Mouse (Mus musculus) testis, postnatal 14 days (tissue): ENCODE data around the gene Lifr.
A peak's percentile ranks its signal among the peaks of the same experiment; 100 is the strongest.

Experiments used
- DNase-seq: peaks from one replicate; pipeline ENCODE4 v3.0.0; 2021; ENCODE audit warnings: low spot score

The Lifr gene

DNA sequence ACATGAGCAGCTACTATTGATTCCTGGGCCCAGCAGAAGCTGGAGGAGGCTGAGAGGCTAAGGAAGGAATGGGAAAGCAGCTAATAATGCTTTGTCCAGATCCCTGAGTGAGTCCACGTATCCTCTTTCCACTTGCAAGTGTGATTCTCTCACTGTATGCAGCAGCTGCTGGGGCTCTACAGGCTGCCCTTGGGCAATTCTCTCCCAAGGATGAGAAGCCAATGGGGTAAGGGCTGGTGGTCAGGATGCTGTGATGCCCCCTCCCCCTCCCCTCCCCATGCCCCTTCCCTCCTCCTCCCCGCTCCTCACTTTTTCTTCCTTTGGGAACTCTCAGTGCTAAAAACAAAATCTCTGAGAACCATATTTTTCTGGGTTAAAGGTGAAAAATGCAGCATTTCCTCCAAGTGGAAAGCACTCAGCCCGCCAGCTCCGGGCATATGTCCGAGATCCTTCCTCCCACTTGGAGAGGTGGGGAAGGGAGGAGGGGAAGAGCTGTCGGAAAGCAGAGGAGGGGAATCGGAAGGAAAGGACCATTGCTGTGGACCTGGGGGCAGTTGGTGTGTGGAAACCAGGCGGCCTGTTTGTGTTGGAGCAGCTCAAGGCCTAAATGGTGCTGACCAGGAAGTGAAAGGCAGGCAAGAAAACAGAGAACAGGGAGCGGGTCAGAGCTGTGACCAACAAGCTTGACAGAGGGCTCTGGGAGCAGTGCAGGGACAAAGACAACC is 113.4 kb downstream of the Lifr start:
- DNase-seq = peak; percentile 54

DNA sequence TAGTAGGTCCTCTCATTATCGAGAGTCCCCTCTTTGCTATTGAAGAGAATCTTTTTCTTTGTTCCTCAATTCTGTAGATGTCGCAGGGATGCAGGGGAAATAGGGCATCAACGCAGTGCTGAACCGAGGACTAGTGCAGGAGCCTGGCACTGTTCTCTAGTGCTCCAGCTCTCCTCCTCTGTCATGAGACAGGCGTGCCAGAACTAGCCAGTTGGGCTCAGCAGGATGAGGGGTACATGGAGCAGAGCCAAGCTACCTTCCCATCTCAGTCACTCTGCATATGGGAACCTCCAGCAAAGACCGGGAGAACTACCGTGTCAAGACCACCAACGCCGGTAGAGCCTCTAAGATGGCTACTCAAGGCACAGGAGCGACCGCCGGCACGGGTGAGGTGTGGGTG is 114.5 kb downstream of the Lifr start:
- no peak for DNase-seq

DNA sequence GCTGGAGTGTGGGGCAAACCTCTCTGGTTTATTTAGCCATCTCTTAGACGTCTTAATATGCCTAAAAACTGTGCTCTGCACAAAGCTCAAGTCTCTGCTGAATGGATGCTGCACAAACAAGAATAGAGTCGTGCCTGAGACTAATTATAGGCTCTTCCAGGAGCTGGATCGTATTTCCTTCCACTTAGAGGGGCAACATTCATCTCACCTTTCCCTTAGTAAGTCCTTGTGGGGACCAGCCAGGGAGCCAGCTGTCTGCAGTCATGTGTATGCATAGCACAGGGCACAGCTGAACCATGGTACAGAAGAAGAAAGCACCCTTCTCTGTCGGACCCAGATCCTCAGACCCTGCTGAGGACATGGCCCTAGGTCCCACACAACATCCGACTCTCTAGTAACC is 115.7 kb downstream of the Lifr start:
- no peak for DNase-seq

DNA sequence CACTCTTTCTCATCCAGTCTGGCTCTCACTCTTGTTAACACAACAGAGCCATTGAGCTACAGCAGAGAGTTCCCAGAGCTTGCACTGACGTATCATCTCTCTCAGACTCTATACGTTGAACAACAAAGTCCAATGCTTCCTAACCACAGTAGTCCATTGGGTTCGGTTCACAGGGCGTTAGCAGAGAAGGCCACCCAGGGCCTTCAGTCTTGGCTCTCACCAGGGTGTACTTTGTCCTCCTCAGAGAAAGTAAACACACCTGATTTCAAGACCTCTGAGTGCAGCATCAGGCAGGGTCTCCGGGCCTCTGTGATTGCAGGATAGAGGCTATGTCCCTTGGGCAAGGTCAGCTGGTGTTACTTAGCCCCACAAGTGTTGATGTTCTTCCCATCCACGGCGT is 116.9 kb downstream of the Lifr start:
- no peak for DNase-seq

DNA sequence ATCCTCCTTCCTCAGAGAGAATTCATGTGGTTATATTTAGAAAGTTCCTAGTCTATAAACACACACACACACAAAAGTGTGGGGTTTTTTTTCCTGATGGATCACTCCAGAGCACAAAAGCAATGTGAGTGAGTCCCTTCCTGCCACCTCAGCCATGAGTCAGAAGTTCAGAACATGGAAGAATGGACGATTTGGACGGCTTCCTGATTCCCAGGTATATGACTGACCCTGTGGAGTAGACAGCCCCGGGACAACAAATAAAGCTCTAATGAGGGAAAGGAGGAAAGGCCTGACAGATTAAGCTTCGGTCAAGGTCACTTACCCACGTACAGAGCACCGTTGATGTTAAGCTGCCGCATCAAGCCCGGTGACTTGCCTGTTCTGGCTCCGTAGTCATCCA is 117.8 kb downstream of the Lifr start:
- DNase-seq = no peak

DNA sequence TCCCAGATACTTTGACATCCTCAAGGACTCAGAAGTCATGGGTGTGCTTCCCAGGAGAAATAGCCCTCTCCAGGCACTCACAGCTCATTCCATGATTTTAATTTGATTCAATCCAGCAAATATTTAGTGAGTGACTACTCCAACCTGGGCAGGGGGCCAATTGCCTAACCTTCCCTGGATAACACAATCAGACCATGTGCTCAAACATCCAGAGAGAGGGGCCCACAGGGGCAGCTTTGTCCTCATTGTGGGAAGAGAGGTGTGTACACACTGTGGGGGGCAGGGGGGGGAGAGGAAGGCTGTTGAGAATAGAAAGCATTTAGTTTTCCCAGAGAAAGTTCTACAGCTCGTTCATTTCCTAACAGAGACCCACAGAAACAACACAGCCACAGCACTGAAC is 123.3 kb downstream of the Lifr start:
- DNase-seq = no peak

DNA sequence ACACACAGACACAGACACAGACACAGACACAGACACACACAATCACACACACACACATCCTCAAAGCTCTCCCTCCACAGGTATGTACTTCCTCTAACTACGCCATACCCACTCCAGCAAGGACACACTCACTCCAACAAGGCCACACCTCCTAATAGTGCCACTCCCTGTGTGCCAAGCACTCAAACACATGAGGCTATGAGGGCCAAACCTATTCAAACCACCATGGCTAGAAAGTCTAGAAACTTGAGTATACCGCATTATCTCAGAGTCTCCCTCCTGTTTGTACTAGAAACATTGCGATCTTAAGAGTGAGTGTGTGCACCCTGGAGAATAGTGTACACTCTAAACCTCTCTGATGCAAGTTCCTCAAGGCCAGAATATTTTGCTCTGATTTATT is 125.4 kb downstream of the Lifr start:
- DNase-seq = no peak

DNA sequence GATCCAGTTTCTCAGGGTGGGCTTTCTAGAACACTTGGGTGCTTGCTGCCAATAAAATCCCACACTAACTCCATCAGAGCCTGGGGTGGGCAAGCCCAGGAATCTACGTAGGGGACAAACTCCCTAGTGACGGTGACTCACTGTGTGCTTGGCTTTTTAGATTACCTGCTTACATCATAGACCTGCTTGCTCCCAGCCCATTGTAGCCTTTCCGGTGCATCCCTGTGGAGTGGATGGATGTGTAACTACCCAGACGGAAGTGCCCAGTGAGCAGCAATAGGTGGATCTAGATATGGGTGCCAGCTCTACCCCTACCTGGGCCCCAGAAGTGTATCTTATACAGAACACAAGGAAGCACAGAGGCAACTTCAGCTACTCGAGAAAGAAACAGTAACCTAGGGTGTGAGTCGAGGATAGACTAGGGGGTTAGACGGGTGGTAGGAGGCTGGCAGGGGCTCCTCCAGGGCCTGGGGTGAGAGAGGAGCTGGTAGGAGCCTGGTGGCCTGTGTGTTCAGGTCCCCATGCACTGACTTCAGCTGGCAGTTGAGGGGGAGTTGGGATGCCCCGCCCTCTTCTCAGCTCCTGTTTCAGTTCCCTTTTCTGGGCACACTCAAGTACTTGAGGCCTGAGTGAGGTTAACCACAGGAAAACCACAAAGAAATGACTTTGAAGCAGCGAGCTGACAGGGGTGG is 126.3 kb downstream of the Lifr start:
- DNase-seq = no peak

DNA sequence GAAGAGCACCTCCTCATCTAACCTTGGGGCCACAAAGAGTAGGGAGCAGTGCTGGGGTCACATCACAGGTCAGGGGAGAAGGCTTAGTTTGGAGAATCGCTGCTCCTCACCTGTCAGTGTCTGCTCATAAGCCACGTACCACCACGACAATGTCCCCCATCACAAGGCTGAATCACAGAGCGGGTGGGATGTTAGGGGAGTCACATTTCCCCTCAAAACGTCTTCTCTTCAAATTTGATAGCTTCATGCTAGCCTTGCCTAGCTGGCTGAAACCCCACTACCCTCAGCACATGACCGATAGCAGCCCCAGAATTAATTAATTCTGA is 126.8 kb downstream of the Lifr start:
- DNase-seq = no peak

DNA sequence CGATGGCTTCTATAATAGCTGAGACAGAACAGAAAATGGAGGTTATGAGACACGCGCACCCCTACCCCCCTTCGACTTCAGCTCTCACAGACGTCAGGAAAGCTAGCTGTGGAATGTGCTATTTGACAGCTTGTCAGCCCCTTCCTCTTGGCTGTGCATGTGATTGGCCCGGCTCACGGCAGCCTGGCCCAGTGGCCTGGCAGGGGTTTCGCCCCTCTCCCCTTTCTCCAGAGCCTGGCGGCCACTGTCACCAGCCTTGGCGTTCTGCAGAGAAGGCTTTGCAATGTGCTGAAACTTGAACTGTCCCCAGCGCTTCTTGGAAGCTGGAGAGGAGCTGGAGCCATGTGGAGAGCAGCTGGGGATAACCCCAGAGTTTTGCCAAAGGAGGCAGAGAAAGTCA is 132.4 kb downstream of the Lifr start:
- DNase-seq = no peak

DNA sequence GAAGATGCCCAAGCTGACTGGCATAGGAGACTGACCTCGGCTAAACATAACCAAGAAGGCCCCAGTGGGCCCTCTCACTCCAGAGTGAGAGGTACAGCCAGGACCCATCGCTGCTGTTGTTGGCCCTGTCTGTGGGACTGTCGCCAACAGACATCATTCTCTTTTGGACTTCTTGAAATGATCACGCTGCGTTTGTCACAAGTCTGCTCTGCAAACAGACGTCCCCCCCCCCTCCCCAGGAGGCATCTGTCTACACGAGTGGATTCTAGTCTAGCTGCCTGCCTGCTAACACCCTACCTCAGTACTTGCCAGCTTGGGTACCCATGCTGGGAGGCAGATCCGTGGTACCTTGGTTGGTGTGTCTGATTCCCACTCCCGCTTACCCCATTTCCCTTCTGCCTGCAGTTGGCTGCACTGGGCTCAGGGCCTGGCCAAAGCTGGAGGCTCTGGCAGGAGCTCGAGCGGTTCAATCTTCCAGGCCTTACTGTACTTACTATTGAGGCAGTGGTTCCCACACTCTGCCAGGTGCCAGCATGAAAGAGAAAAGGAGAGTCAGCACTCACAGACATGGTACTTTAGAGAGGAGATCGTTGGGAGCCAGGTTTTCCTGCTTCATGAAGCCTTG is 133.8 kb downstream of the Lifr start:
- DNase-seq = no peak

DNA sequence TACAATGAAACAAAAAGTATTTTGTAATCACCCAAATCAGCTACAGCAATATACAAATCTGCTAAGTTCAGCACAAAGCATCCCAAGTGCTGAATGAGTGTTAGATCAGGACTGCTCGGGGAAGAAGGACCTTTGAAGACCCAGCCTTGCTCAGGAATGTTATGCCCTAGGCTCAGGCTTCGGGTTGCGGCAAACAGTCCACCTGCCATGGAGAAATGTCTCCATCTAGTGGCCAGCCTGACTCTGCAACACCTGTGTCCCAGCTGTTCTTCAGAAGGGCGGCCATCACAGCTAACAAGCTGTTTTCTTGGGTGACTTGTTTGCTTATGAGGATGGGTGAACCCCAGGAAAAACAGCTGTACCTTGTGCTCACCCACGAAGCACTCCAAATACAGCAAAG is 135.8 kb downstream of the Lifr start:
- DNase-seq = peak; percentile 54

DNA sequence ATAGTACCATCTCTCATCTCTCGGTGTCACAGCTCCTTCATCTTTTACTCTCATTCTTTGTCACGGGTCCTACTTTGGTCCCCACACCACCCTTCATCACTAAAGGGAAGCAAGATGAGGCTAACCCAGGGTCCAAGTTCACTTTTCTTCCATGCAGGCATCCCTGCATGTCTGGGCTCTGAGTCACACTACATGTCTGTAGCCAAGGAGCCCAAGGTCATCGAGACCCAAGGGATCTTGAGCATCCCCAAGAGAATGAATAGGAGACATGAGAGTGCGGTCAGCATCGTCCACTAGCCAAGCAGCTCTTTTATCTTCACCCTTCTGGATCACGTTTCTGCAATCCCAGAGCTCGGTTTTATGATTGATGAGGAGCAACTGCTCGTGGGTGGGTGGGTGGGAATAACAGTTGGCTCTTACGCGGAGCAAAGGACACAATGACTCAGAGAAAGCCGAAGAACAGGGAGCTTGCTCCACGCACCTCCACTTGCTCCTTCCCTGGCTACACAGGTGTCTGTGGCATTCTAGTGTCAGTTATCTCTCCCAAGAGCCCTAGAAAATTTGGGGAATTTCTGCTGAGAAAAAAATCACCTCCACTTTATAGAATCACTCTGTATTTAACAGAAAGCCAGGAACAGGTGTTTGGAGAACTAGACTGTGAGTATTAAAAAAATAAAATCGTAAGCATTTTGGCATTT is 143.1 kb downstream of the Lifr start:
- DNase-seq = no peak

DNA sequence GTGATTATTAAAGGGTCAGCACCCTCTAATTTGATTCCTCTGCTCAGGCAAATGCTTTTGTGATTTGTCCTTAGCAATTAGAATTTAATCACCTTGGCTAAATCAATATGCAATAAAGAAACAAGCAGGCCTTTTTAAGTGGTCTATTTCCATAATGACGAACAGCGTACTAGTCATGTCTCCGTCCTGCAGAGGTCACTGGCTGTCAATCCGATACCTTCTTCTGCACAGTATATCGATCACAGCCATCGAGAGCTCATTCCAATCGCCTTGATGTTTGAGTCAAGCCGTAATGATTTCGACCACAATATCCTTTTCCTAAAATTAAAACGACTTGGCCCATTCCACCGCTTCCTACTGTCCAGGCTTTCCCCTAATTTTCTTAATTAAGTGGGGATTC is 149.5 kb downstream of the Lifr start:
- no peak for DNase-seq

DNA sequence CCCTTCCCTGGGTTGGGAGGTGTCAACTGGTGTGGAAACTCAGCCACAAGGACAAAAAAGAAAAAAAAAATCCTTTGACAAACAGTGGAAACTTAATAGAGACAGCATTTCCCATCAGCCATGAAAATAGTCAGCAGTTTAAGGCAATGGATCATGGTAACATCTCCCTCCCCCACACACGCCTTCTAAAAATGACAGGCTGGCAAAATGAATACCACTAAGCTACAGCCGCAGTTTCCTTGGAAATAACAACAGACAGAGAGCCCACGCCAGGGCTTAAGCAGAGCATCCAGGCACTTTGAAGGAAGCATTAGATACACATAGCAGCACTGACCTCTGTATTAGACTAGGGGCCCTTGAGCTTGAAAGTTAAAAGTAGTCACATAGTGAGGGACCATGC is 150.5 kb downstream of the Lifr start:
- DNase-seq = no peak

DNA sequence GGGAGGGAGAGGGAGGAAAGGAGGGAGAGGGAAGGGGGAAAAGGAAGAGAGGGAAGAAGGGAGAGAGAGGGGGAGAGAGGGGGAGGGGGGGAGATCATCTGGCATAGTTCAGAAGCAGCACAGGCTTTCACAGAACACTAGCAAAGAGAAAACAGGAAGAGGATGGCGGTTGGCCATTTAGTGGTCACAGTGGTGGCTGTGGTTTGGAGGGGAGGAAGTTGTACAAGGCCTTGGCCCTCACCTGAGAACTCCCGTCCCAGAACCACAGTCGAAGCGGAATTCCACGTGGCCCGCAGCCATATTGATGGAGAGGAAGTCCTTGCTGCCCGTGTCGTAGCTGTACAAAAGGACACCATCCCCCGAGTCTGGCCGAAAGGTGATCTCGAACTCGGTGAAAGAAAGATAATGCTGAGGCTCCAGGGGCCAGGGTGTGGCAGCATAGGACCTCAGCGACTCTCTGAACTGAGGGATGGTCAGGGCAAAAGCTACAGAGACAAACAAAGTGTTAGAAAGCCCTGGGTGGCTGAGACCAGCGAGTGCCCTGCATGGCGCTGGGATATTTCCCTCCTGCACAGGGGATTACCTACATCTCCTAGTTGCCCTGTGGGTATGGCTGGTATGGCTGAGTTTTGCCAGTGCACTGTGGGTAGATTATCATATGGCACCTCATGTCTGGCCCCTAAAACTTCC is 151.9 kb downstream of the Lifr start:
- no peak for DNase-seq
